Mouse (Mus musculus) CD4-positive helper T cell, adult 2 months (primary cell): ENCODE data around the gene Olfr1100.

Experiments
- DNase-seq: peaks from one replicate; pipeline ENCODE4 v3.0.0-alpha.2; 2012; ENCODE audit warnings: low read depth, missing footprints, low spot score

The Olfr1100 gene

DNA sequence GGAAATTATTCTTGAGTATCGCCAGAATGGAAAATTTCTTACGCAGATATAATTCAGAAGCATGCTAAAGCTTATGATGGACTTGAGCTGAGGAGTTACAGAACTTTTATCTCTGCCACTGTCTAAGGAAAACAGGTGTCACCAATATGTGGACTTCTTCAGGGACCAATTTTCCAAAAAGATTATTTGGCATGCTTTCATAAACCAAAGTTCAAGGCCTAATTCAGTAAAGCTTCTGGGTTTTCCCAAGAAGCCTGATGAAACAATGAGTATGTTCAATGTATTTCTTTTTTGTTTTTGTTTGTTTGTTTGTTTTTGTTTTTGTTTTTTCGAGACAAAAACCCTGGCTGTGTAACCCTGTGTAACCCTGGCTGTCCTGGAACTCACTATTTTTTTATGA, at the start of gene Olfr1100:
Gene Olfr1100, minus strand, starts transcription at position 101 of the 400 bp plus-strand sequence.
- DNase-seq, result no peak

DNA sequence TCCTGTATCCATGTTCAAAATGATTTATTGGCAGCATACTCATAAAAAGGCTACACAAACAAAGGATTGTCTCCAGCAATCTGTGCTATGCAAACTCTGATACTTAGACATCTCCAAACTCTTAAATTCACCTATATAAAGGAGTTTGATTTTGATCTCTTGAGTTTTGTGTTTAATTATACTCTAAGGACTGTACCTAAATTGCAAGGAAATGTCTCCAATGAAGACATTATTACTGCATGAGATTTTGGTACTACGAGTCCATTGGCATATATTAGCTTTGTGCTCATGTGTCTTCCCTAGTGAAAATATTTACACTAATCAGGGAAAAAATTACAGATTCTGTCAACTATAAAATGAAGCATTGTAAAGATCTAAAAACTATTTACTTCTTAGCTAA, 47.2 kb upstream of the Olfr1100 start, which contains the start of gene Olfr1104:
Gene Olfr1104, minus strand, starts transcription at position 101 of the 400 bp plus-strand sequence.
- no peak for DNase-seq

DNA sequence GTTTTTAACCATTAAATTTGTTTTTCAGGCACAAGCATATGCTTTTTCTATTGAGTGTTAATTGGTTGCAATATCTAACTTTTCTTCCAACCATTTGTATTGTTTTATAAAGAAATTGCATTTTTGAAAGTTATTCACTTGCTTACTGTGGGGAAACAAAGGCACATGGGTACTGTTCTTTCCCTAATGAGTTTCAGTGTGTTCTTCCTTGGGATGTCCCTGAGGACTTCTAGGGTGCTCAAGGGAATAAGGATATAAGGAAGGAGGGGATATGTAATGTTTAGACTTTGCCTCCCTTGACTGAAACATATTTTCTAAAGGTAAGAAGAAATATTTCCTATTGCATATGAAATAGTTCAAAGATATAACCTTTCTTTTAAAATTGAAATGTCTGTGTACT, 18.3 kb upstream of the Olfr1100 start, which contains the start of gene Olfr1102:
Gene Olfr1102, plus strand, starts transcription at position 301 of the 400 bp plus-strand sequence.
- DNase-seq, result no peak

DNA sequence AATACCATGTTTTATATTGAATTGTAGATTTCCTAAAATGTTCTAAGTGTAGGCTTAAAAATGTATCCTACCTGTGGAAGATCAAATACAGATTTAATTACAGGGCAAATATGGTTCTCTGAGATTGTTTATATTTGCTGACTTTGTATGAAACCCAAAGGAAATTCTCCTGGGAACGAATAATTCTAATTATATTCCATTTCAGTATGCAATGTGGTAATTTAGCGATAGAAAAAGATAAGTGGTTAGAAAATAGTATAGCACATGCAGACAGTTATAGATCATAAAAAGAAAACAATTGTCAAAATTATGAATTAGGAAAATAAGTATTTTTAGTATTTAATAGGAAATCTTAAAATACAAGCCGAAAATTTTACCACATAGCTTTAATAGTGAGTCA, 11.4 kb upstream of the Olfr1100 start, which contains the start of gene Olfr1101:
Gene Olfr1101, minus strand, starts transcription at position 101 of the 400 bp plus-strand sequence.
- no peak for DNase-seq

DNA sequence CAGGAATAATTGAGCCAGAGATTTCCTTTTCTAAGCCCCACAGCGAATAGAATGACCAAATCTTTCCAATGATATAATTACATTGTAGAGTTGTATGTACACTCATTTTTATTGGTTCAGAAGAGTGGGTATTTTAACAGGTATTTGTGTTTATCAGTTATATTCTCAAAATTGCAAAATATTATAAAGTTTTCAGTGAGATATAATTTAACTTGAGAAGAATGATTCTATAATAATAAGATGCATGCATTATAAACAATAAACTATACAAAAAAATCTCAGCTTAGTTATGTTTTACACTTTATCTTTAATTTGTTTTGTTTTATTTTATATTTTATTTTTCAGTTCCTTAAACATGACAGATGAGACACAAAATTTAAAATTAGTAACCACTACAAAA, 19.2 kb downstream of the Olfr1100 start, which contains the start of gene Olfr1099:
Gene Olfr1099, minus strand, starts transcription at position 101 of the 400 bp plus-strand sequence.
- DNase-seq, result no peak

DNA sequence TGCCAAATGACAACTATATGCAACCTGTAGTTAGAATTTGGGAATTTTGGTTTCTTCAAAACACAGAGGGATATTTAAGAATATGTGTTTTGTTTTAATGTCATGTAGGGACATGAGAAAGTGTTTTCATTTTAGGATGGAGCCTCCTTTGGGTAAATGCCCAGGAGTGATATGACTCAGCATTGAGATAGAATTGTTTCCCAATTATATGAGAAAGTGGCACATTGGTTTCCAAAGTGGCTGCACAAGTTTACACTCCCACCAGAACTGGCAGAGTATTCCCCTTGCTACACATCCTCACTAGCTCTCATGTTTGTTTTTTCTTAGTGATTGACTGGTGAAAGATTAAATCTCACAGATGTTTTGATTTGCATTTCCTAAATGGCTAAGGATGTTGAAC, 53.2 kb downstream of the Olfr1100 start:
- no peak for DNase-seq
